Mouse (Mus musculus): ENCODE results near the gene Tmem119. TPM values are rescaled to one million over a fixed set of nuclear protein-coding genes. Genes with fewer than 3 reads are reported as not detected.

Tmem119 gene
- 8.8 and 11.7 TPM in 2 replicates for polyA plus RNA-seq (2012; rRNA removed)

GRCm38 (mm10) chr5:113800280-113800679 is at the start of gene Tmem119:
Tmem119 (minus strand) TSS chr5:113800516.
- Histone ChIP-seq H3K4me1 (replicated peaks; ENCODE audit: control insufficient read depth, insufficient read depth, low read length) (peaks cover 24% of the 10 kb centered on the region), H3K27me3 (ENCODE audit: control insufficient read depth, insufficient read depth, low read length) (no peaks in the 10 kb centered on the region), H3K4me3 (ENCODE audit: control insufficient read depth, insufficient read depth, low read length) (no peak within 1 kb of the TSS), H3K36me3 (ENCODE audit: control insufficient read depth, insufficient read depth, low read length) (no peaks in the 10 kb centered on the region), H3K27ac (ENCODE audit: control insufficient read depth, insufficient read depth, low read length) (no peak within 1 kb of the TSS)
- no peak for DNase-seq
- WGBS, result 12% methylated on average over 11 of the region's 11 CpGs
- TF ChIP-seq POLR2A (IDR thresholded peaks at IDR 0.05; ENCODE audit: control insufficient read depth, extremely low read depth, insufficient read depth, low read length, poor library complexity) (no peak), CTCF (IDR thresholded peaks at IDR 0.05; ENCODE audit: borderline replicate concordance, control insufficient read depth, extremely low read depth, insufficient read depth, low read length, poor library complexity) (no peak)

- Histone ChIP-seq H3K4me1 (replicated peaks; ENCODE audit: control insufficient read depth, insufficient read depth, low read length) (peaks cover 16% of the 10 kb centered on the region), H3K4me3 (ENCODE audit: control insufficient read depth, insufficient read depth, low read length) (no peak overlapping the region), H3K27ac (ENCODE audit: control insufficient read depth, insufficient read depth, low read length) (no peak overlapping the region), H3K36me3 (ENCODE audit: control insufficient read depth, insufficient read depth, low read length) (peaks cover 20% of the 10 kb centered on the region), H3K27me3 (ENCODE audit: control insufficient read depth, insufficient read depth, low read length) (no peaks in the 10 kb centered on the region)
- TF ChIP-seq POLR2A (IDR thresholded peaks at IDR 0.05; ENCODE audit: control insufficient read depth, extremely low read depth, insufficient read depth, low read length, poor library complexity) (no peak), CTCF (IDR thresholded peaks at IDR 0.05; ENCODE audit: borderline replicate concordance, control insufficient read depth, extremely low read depth, insufficient read depth, low read length, poor library complexity) (no peak)
- DNase-seq, result no peak
- WGBS, result 96% methylated on average over 9 of the region's 9 CpGs
These were observed 47.3 kb upstream of the Tmem119 start for GRCm38 (mm10) chr5:113847636-113848035.

- no peak for TF ChIP-seq POLR2A (IDR thresholded peaks at IDR 0.05; ENCODE audit: control insufficient read depth, extremely low read depth, insufficient read depth, low read length, poor library complexity)
- TF ChIP-seq CTCF (IDR thresholded peaks at IDR 0.05; ENCODE audit: borderline replicate concordance, control insufficient read depth, extremely low read depth, insufficient read depth, low read length, poor library complexity), result no peak
- Histone ChIP-seq H3K36me3 (ENCODE audit: control insufficient read depth, insufficient read depth, low read length) (peaks cover 20% of the 10 kb centered on the region), H3K4me3 (ENCODE audit: control insufficient read depth, insufficient read depth, low read length) (no peak overlapping the region), H3K27ac (ENCODE audit: control insufficient read depth, insufficient read depth, low read length) (no peak overlapping the region), H3K4me1 (replicated peaks; ENCODE audit: control insufficient read depth, insufficient read depth, low read length) (peaks cover 25% of the 10 kb centered on the region), H3K27me3 (ENCODE audit: control insufficient read depth, insufficient read depth, low read length) (no peaks in the 10 kb centered on the region)
- 93% methylated on average over 8 of the region's 8 CpGs for WGBS
- no peak for DNase-seq
These were observed 46.3 kb upstream of the Tmem119 start for GRCm38 (mm10) chr5:113846656-113847055.

- Histone ChIP-seq H3K4me3 (ENCODE audit: control insufficient read depth, insufficient read depth, low read length) (no peak overlapping the region), H3K27me3 (ENCODE audit: control insufficient read depth, insufficient read depth, low read length) (no peaks in the 10 kb centered on the region), H3K4me1 (replicated peaks; ENCODE audit: control insufficient read depth, insufficient read depth, low read length) (peaks cover 29% of the 10 kb centered on the region), H3K27ac (ENCODE audit: control insufficient read depth, insufficient read depth, low read length) (no peak overlapping the region), H3K36me3 (ENCODE audit: control insufficient read depth, insufficient read depth, low read length) (peaks cover 16% of the 10 kb centered on the region)
- DNase-seq, result no peak
- TF ChIP-seq POLR2A (IDR thresholded peaks at IDR 0.05; ENCODE audit: control insufficient read depth, extremely low read depth, insufficient read depth, low read length, poor library complexity) (no peak), CTCF (IDR thresholded peaks at IDR 0.05; ENCODE audit: borderline replicate concordance, control insufficient read depth, extremely low read depth, insufficient read depth, low read length, poor library complexity) (no peak)
- 87% methylated on average over 8 of the region's 8 CpGs for WGBS
These were observed 45.3 kb upstream of the Tmem119 start for GRCm38 (mm10) chr5:113845627-113846026.

GRCm38 (mm10) chr5:113844721-113845120 is 44.4 kb upstream of the Tmem119 start:
- Histone ChIP-seq H3K36me3 (ENCODE audit: control insufficient read depth, insufficient read depth, low read length) (peaks cover 11% of the 10 kb centered on the region), H3K27ac (ENCODE audit: control insufficient read depth, insufficient read depth, low read length) (peak overlapping the region; percentile 17; the same call in 1 of the 2 replicates), H3K4me1 (replicated peaks; ENCODE audit: control insufficient read depth, insufficient read depth, low read length) (peaks cover 29% of the 10 kb centered on the region), H3K27me3 (ENCODE audit: control insufficient read depth, insufficient read depth, low read length) (no peaks in the 10 kb centered on the region), H3K4me3 (ENCODE audit: control insufficient read depth, insufficient read depth, low read length) (no peak overlapping the region)
- TF ChIP-seq CTCF (IDR thresholded peaks at IDR 0.05; ENCODE audit: borderline replicate concordance, control insufficient read depth, extremely low read depth, insufficient read depth, low read length, poor library complexity), result peak; percentile 82; the same call in 1 of the 2 replicates
- no peak for TF ChIP-seq POLR2A (IDR thresholded peaks at IDR 0.05; ENCODE audit: control insufficient read depth, extremely low read depth, insufficient read depth, low read length, poor library complexity)
- DNase-seq, result peak; percentile 92
- 4% methylated on average over 7 of the region's 7 CpGs for WGBS

GRCm38 (mm10) chr5:113844106-113844505 is 43.8 kb upstream of the Tmem119 start:
- DNase-seq, result no peak
- no peak overlapping the region for H3K4me3 ChIP-seq (ENCODE audit: control insufficient read depth, insufficient read depth, low read length)
- TF ChIP-seq CTCF (IDR thresholded peaks at IDR 0.05; ENCODE audit: borderline replicate concordance, control insufficient read depth, extremely low read depth, insufficient read depth, low read length, poor library complexity), result no peak
- TF ChIP-seq POLR2A (IDR thresholded peaks at IDR 0.05; ENCODE audit: control insufficient read depth, extremely low read depth, insufficient read depth, low read length, poor library complexity), result no peak
- peak overlapping the region; percentile 17; the same call in 1 of the 2 replicates for H3K27ac ChIP-seq (ENCODE audit: control insufficient read depth, insufficient read depth, low read length)
- peaks cover 11% of the 10 kb centered on the region for H3K36me3 ChIP-seq (ENCODE audit: control insufficient read depth, insufficient read depth, low read length)
- 89% methylated on average over 15 of the region's 15 CpGs for WGBS
- peaks cover 29% of the 10 kb centered on the region for H3K4me1 ChIP-seq (replicated peaks; ENCODE audit: control insufficient read depth, insufficient read depth, low read length)
- no peaks in the 10 kb centered on the region for H3K27me3 ChIP-seq (ENCODE audit: control insufficient read depth, insufficient read depth, low read length)

GRCm38 (mm10) chr5:113842906-113843305 is 42.6 kb upstream of the Tmem119 start:
- Histone ChIP-seq H3K4me1 (replicated peaks; ENCODE audit: control insufficient read depth, insufficient read depth, low read length) (peaks cover 34% of the 10 kb centered on the region), H3K36me3 (ENCODE audit: control insufficient read depth, insufficient read depth, low read length) (peaks cover 11% of the 10 kb centered on the region), H3K27me3 (ENCODE audit: control insufficient read depth, insufficient read depth, low read length) (no peaks in the 10 kb centered on the region), H3K27ac (ENCODE audit: control insufficient read depth, insufficient read depth, low read length) (0 out of 2 replicates have a peak overlapping the region, but pooled peaks have one; percentile 8), H3K4me3 (ENCODE audit: control insufficient read depth, insufficient read depth, low read length) (no peak overlapping the region)
- DNase-seq, result no peak
- TF ChIP-seq CTCF (IDR thresholded peaks at IDR 0.05; ENCODE audit: borderline replicate concordance, control insufficient read depth, extremely low read depth, insufficient read depth, low read length, poor library complexity), result no peak
- no peak for TF ChIP-seq POLR2A (IDR thresholded peaks at IDR 0.05; ENCODE audit: control insufficient read depth, extremely low read depth, insufficient read depth, low read length, poor library complexity)
- WGBS, result 80% methylated on average over 9 of the region's 9 CpGs
